In the genomic region with DNA sequence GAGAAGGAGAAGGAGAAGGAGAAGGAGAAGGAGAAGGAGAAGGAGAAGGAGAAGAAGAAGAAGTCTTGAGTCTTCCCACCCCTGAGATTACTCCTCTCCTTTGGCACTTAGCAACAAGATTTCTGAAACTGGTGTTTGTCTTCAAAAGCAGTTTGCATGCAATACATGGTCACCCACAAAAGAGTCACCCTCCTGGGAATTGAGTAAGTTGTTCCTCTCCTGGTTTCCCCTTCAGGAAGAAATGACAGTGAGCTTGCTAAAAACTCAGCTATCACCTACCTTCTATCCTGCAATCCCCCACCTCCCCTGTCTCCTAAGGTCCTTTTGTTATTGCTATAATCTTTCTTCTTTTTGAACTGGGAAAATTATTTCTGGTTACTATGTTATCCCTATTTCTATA, we compare ENCODE assay signal across 24 mouse cellular contexts.
DNase-seq lines count a peak whose midpoint lies in the region; ATAC-seq and TF ChIP-seq lines count a peak whose summit lies in the region.
"Had no signal": no experiment of that assay in that cellular context is flagged by ENCODE, and none has a peak within 500 bp of the region (broad histone marks: within the 10 kb centered on the region; RNA-seq: fewer than 3 reads in every experiment).

No protein-coding gene starts in this region.

- TF ChIP-seq POLR2A in CH12.LX (IDR thresholded peaks at IDR 0.05; ENCODE audit: low read depth, low read length): no peak

- TF ChIP-seq EP300 in CH12.LX (IDR thresholded peaks at IDR 0.05; ENCODE audit: low read length): peak; percentile 80

- TF ChIP-seq CTCF in CH12.LX (conservative IDR thresholded peaks at IDR 0.05 in 1 of 2, IDR thresholded peaks at IDR 0.05 in 1 of 2; ENCODE audit: low read depth in 2 of 2, low read length in 2 of 2): no peak

- TF ChIP-seq RAD21 in CH12.LX (IDR thresholded peaks at IDR 0.05; ENCODE audit: low read depth, low read length): no peak

- intact Hi-C loops in heart, postnatal 25 days (cut with DNase I): no loop called here

- H3K27me3 ChIP-seq in CH12.LX (replicated peaks): no peaks in the 10 kb centered on the region
- H3K27me3 ChIP-seq: embryonic facial prominence, embryonic 13.5 days; embryonic facial prominence, embryonic 15.5 days; forebrain, embryonic 12.5 days had no signal

- no peak overlapping the region for H3K9ac ChIP-seq in CH12.LX (ENCODE audit: insufficient read depth, low read depth)
- H3K9ac ChIP-seq: embryonic facial prominence, embryonic 13.5 days; embryonic facial prominence, embryonic 15.5 days; forebrain, embryonic 12.5 days had no signal

- H3K27ac ChIP-seq in CH12.LX (ENCODE audit: insufficient read depth, low read depth): no peak overlapping the region
- H3K27ac ChIP-seq: embryonic facial prominence, embryonic 13.5 days; forebrain, embryonic 10.5 days; forebrain, embryonic 12.5 days had no signal

- peaks cover 2 to 37% of the 10 kb centered on the region in 2 experiments; a peak in 2 of 4 replicates for H3K4me1 ChIP-seq in CH12.LX (ENCODE audit: control insufficient read depth in 1 of 2, insufficient read depth in 2 of 2)
- H3K4me1 ChIP-seq: forebrain, embryonic 10.5 days; forebrain, embryonic 12.5 days had no signal

- in situ Hi-C loops in CH12.LX (cut with MboI; ENCODE audit: low pct_ligation_motif_present, low pct_unique_long_range_greater_than_20kb, low sequenced_read_pairs): loop anchor here (10.0 to 25.0 kb wide), 3 partner anchors 114 to 782 kb away; no protein-coding TSS in a partner anchor

- dilution Hi-C loops in CH12.LX (cut with MboI; ENCODE audit: extremely low pct_ligation_motif_present, extremely low pct_unique_long_range_greater_than_20kb, low sequenced_read_pairs): no loop called here

- no peak overlapping the region for H3K4me3 ChIP-seq in CH12.LX (replicated peaks in 1 of 3; ENCODE audit: low read depth in 2 of 3, low read length in 2 of 3, poor library complexity in 1 of 3)
- H3K4me3 ChIP-seq: embryonic facial prominence, embryonic 13.5 days; embryonic facial prominence, embryonic 15.5 days; erythroblast, embryonic 14.5 days; forebrain, embryonic 10.5 days; forebrain, embryonic 12.5 days had no signal

- no peaks in the 10 kb centered on the region for H3K9me3 ChIP-seq in CH12.LX (replicated peaks; ENCODE audit: low read length)
- H3K9me3 ChIP-seq: embryonic facial prominence, embryonic 13.5 days; embryonic facial prominence, embryonic 15.5 days; forebrain, embryonic 10.5 days; forebrain, embryonic 12.5 days had no signal

- H3K79me2 ChIP-seq in CH12.LX (replicated peaks; ENCODE audit: control insufficient read depth, extremely low read depth, insufficient read depth, poor library complexity, severe bottlenecking): no peaks in the 10 kb centered on the region

- 0 out of 2 replicates have a peak overlapping the region, but pooled peaks have one; percentile 5 for H3K4me2 ChIP-seq in CH12.LX (ENCODE audit: insufficient read depth, low read depth, poor library complexity, severe bottlenecking)
- H3K4me2 ChIP-seq: embryonic facial prominence, embryonic 13.5 days; embryonic facial prominence, embryonic 15.5 days; forebrain, embryonic 12.5 days had no signal

- peak; percentile 1 for DNase-seq in heart, adult 11 months
- no peak for DNase-seq in heart, postnatal 25 days (ENCODE audit: low spot score)
- DNase-seq in CH12.LX (ENCODE audit: extremely low read depth): peak; percentile 59
- DNase-seq in lung, postnatal 10 days: no peak
- DNase-seq: adrenal gland, adult 2 months; adrenal gland, postnatal 10 days; adrenal gland, postnatal 25 days; B cell, adult 2 months; cerebellum, adult 11 months; cerebellum, adult 18-20 months; cerebellum, adult 8-10 months; cerebellum, adult 9-11 months; cerebellum, postnatal 14 days; cerebellum, postnatal 36 days; embryo, embryonic 11 days had no signal

- H3K36me3 ChIP-seq in CH12.LX (replicated peaks in 1 of 2; ENCODE audit: control insufficient read depth in 1 of 2, insufficient read depth in 1 of 2, low read length in 1 of 2): no peaks in the 10 kb centered on the region
- H3K36me3 ChIP-seq: embryonic facial prominence, embryonic 13.5 days; embryonic facial prominence, embryonic 15.5 days; forebrain, embryonic 10.5 days; forebrain, embryonic 12.5 days had no signal

- peak; percentile 33; the same call in 1 of the 2 replicates for ATAC-seq in megakaryocyte progenitor cell, adult 5-6 weeks (replicated peaks; ENCODE audit: poor library complexity)
- ATAC-seq: CD4-positive, CD25-positive, alpha-beta regulatory T cell, adult 4 months; forebrain, embryonic 14.5 days; forebrain, embryonic 16.5 days had no signal

TF ChIP-seq in CH12.LX, 34 proteins besides CTCF, POLR2A, EP300 and RAD21:
- TF ChIP-seq JUN (IDR thresholded peaks at IDR 0.05; ENCODE audit: insufficient read depth, low read depth, low read length) (peak; percentile 24; the same call in 1 of the 2 replicates), JUND (conservative IDR thresholded peaks at IDR 0.05; ENCODE audit: low read depth, low read length) (0 out of 2 replicates have a peak, but pooled peaks have one; percentile 43), ETS1 (conservative IDR thresholded peaks at IDR 0.05; ENCODE audit: low read depth, low read length) (0 out of 2 replicates have a peak, but pooled peaks have one; percentile 41), GABPA (IDR thresholded peaks at IDR 0.05; ENCODE audit: insufficient replicate concordance, low read depth, low read length) (no peak)
TF ChIP-seq in CH12.LX: peak in this region for 3.

Comparison
In these comparisons a context has a peak if more than half of its experiments do, and no peak if none do; other contexts are left out.
1. DNase-seq: peak in heart, adult 11 months (single experiment) and CH12.LX (single experiment); none in heart, postnatal 25 days (single experiment) and lung, postnatal 10 days (single experiment).